Mouse (Mus musculus) C2C12 (cell line): ENCODE data around the gene Wscd2.

Experiments used
- CEBPB ChIP-seq: IDR thresholded peaks from one replicate; pipeline ENCODE4 v1.6.1; 2011; ENCODE audit warnings: low read depth, mild to moderate bottlenecking, control low read depth, moderate library complexity
- CTCF ChIP-seq: IDR thresholded peaks from one replicate; pipeline ENCODE4 v1.5.1; 2011; ENCODE audit not compliant: control insufficient read depth, insufficient read depth, insufficient read length
- FOSL1 ChIP-seq: IDR thresholded peaks from one replicate; pipeline ENCODE4 v1.8.0; 2011; ENCODE audit warnings: mild to moderate bottlenecking, low read length; ENCODE audit not compliant: poor library complexity, insufficient read depth, severe bottlenecking
- MAX ChIP-seq: IDR thresholded peaks from one replicate; pipeline ENCODE4 v1.6.1; 2011; ENCODE audit warnings: mild to moderate bottlenecking, control low read depth
- MYOG ChIP-seq: IDR thresholded peaks from one replicate; pipeline ENCODE4 v1.6.1; 2011; ENCODE audit not compliant: control insufficient read depth, insufficient read length; ENCODE audit errors: extremely low read depth
- USF1 ChIP-seq: IDR thresholded peaks from one replicate; pipeline ENCODE4 v1.6.1; 2011; ENCODE audit warnings: low read depth, mild to moderate bottlenecking, control low read depth, moderate library complexity

- TF ChIP-seq CTCF (no peak), MAX (no peak), FOSL1 (no peak), USF1 (no peak), MYOG (no peak), CEBPB (no peak)
Observed at GRCm38 (mm10) chr5:113490467-113491260, 531 bp downstream of the Wscd2 start.
